Mouse (Mus musculus): ENCODE results near the gene Cops7a. TPM values are rescaled to one million over a fixed set of nuclear protein-coding genes. Genes with fewer than 3 reads are reported as not detected.
A peak's percentile ranks its signal among the peaks of the same experiment; 100 is the strongest.

Cops7a gene
- polyA plus RNA-seq, 1 experiment from 2014 or later: 179 TPM

- no peak for ATAC-seq (ENCODE audit: low FRiP score, low TSS enrichment)
- H3K27ac ChIP-seq (ENCODE audit: low read length): peak overlapping the region; percentile 99
- H3K36me3 ChIP-seq (ENCODE audit: insufficient read depth, low read length): peaks cover 23% of the 10 kb centered on the region
- H3K27me3 ChIP-seq (ENCODE audit: insufficient read depth, low read length): no peaks in the 10 kb centered on the region
- H3K4me1 ChIP-seq (ENCODE audit: insufficient read depth, low read length): peaks cover 48% of the 10 kb centered on the region
- no peaks in the 10 kb centered on the region for H3K9me3 ChIP-seq (ENCODE audit: low read length)
- peak overlapping the region; percentile 100 for H3K9ac ChIP-seq (replicated peaks; ENCODE audit: low read length)
- peak overlapping the region; percentile 68 for H3K4me3 ChIP-seq (ENCODE audit: low read length)
- WGBS: 19% methylated on average over 22 of the region's 22 CpGs
- peak overlapping the region; percentile 99 for H3K4me2 ChIP-seq (replicated peaks; ENCODE audit: low read depth, low read length)
Observed at GRCm38 (mm10) chr6:124915160-124915941, 50.0 kb downstream of the Cops7a start.

- ATAC-seq (ENCODE audit: low FRiP score, low TSS enrichment): no peak
- Histone ChIP-seq H3K27ac (ENCODE audit: low read length) (0 out of 2 replicates have a peak overlapping the region, but pooled peaks have one; percentile 9), H3K4me3 (ENCODE audit: low read length) (no peak overlapping the region), H3K4me2 (replicated peaks; ENCODE audit: low read depth, low read length) (peak overlapping the region; percentile 99), H3K4me1 (ENCODE audit: insufficient read depth, low read length) (peaks cover 51% of the 10 kb centered on the region), H3K36me3 (ENCODE audit: insufficient read depth, low read length) (peaks cover 23% of the 10 kb centered on the region), H3K9me3 (ENCODE audit: low read length) (no peaks in the 10 kb centered on the region), H3K27me3 (ENCODE audit: insufficient read depth, low read length) (no peaks in the 10 kb centered on the region), H3K9ac (replicated peaks; ENCODE audit: low read length) (peak overlapping the region; percentile 27)
- 89% methylated on average over 7 of the region's 7 CpGs for WGBS
Observed at GRCm38 (mm10) chr6:124914511-124914910, 50.8 kb downstream of the Cops7a start.

GRCm38 (mm10) chr6:124913721-124914285 lies 51.5 kb downstream of the Cops7a start:
- Histone ChIP-seq H3K9ac (replicated peaks; ENCODE audit: low read length) (no peak overlapping the region), H3K4me2 (replicated peaks; ENCODE audit: low read depth, low read length) (no peak overlapping the region), H3K36me3 (ENCODE audit: insufficient read depth, low read length) (peaks cover 23% of the 10 kb centered on the region), H3K4me3 (ENCODE audit: low read length) (no peak overlapping the region), H3K9me3 (ENCODE audit: low read length) (no peaks in the 10 kb centered on the region), H3K27ac (ENCODE audit: low read length) (0 out of 2 replicates have a peak overlapping the region, but pooled peaks have one; percentile 9), H3K4me1 (ENCODE audit: insufficient read depth, low read length) (peaks cover 45% of the 10 kb centered on the region), H3K27me3 (ENCODE audit: insufficient read depth, low read length) (no peaks in the 10 kb centered on the region)
- no peak for ATAC-seq (ENCODE audit: low FRiP score, low TSS enrichment)
- WGBS: 70% methylated on average over 13 of the region's 14 CpGs

GRCm38 (mm10) chr6:124913214-124913613 lies 52.1 kb downstream of the Cops7a start:
- Histone ChIP-seq H3K9me3 (ENCODE audit: low read length) (no peaks in the 10 kb centered on the region), H3K4me1 (ENCODE audit: insufficient read depth, low read length) (peaks cover 39% of the 10 kb centered on the region), H3K27me3 (ENCODE audit: insufficient read depth, low read length) (no peaks in the 10 kb centered on the region), H3K36me3 (ENCODE audit: insufficient read depth, low read length) (peaks cover 23% of the 10 kb centered on the region), H3K4me2 (replicated peaks; ENCODE audit: low read depth, low read length) (no peak overlapping the region), H3K4me3 (ENCODE audit: low read length) (no peak overlapping the region), H3K9ac (replicated peaks; ENCODE audit: low read length) (no peak overlapping the region), H3K27ac (ENCODE audit: low read length) (no peak overlapping the region)
- WGBS: 70% methylated on average over 6 of the region's 6 CpGs
- ATAC-seq (ENCODE audit: low FRiP score, low TSS enrichment): no peak

GRCm38 (mm10) chr6:124911533-124912218 lies 53.7 kb downstream of the Cops7a start, which contains the start of gene Lag3:
TSS of gene Lag3 (minus strand) at chr6:124911705.
- Histone ChIP-seq H3K9me3 (ENCODE audit: low read length) (no peaks in the 10 kb centered on the region), H3K27ac (ENCODE audit: low read length) (no peak within 1 kb of the TSS), H3K36me3 (ENCODE audit: insufficient read depth, low read length) (peaks cover 23% of the 10 kb centered on the region), H3K27me3 (ENCODE audit: insufficient read depth, low read length) (no peaks in the 10 kb centered on the region), H3K9ac (replicated peaks; ENCODE audit: low read length) (no peak within 1 kb of the TSS; the same call in 1 of the 2 replicates), H3K4me3 (ENCODE audit: low read length) (no peak within 1 kb of the TSS), H3K4me2 (replicated peaks; ENCODE audit: low read depth, low read length) (peak within 1 kb of the TSS; percentile 31; the same call in 1 of the 2 replicates), H3K4me1 (ENCODE audit: insufficient read depth, low read length) (peaks cover 39% of the 10 kb centered on the region)
- ATAC-seq (ENCODE audit: low FRiP score, low TSS enrichment): no peak
- 19% methylated on average over 10 of the region's 13 CpGs for WGBS

GRCm38 (mm10) chr6:124910032-124910431 lies 55.3 kb downstream of the Cops7a start:
- peaks cover 29% of the 10 kb centered on the region for H3K4me1 ChIP-seq (ENCODE audit: insufficient read depth, low read length)
- H3K27me3 ChIP-seq (ENCODE audit: insufficient read depth, low read length): no peaks in the 10 kb centered on the region
- ATAC-seq (ENCODE audit: low FRiP score, low TSS enrichment): peak; percentile 23; the same call in 1 of the 2 replicates
- peak overlapping the region; percentile 14 for H3K4me3 ChIP-seq (ENCODE audit: low read length)
- 4% methylated on average over 32 of the region's 32 CpGs for WGBS
- H3K9ac ChIP-seq (replicated peaks; ENCODE audit: low read length): peak overlapping the region; percentile 50
- peak overlapping the region; percentile 41 for H3K4me2 ChIP-seq (replicated peaks; ENCODE audit: low read depth, low read length)
- H3K27ac ChIP-seq (ENCODE audit: low read length): no peak overlapping the region; the same call in 1 of the 2 replicates
- H3K9me3 ChIP-seq (ENCODE audit: low read length): no peaks in the 10 kb centered on the region
- peaks cover 23% of the 10 kb centered on the region for H3K36me3 ChIP-seq (ENCODE audit: insufficient read depth, low read length)

Other genes starting within 250 kb of the Cops7a start
- gene Ptpn6, start 226.8 kb downstream of the Cops7a start, polyA plus RNA-seq (2015; fragmentation: Nextera tagmentation; extraction: Ambion mirVana): 13.8 and 16.4 TPM in 2 replicates
- gene Grcc10, start 224.2 kb downstream of the Cops7a start, polyA plus RNA-seq (2015; fragmentation: Nextera tagmentation; extraction: Ambion mirVana): 527 and 541 TPM in 2 replicates
- gene Gm45234, start 209.5 kb downstream of the Cops7a start, polyA plus RNA-seq (2015; fragmentation: Nextera tagmentation; extraction: Ambion mirVana): 0.14 TPM in 1 of 2 replicates, not detected in the other
- gene Atn1, start 209.0 kb downstream of the Cops7a start, polyA plus RNA-seq (2015; fragmentation: Nextera tagmentation; extraction: Ambion mirVana): 16.4 and 20.2 TPM in 2 replicates
- gene Eno2, start 195.9 kb downstream of the Cops7a start, polyA plus RNA-seq (2015; fragmentation: Nextera tagmentation; extraction: Ambion mirVana): 10.9 and 15.3 TPM in 2 replicates
- 1.0 and 1.2 TPM in 2 replicates for gene Lrrc23, start 185.8 kb downstream of the Cops7a start, polyA plus RNA-seq (2015; fragmentation: Nextera tagmentation; extraction: Ambion mirVana)
- 20.9 and 21.5 TPM in 2 replicates for gene Spsb2, start 156.9 kb downstream of the Cops7a start, polyA plus RNA-seq (2015; fragmentation: Nextera tagmentation; extraction: Ambion mirVana)
- gene Tpi1, start 151.2 kb downstream of the Cops7a start, polyA plus RNA-seq (2015; fragmentation: Nextera tagmentation; extraction: Ambion mirVana): 851 and 866 TPM in 2 replicates
- 174 TPM in 2 replicates for gene Usp5, start 136.1 kb downstream of the Cops7a start, polyA plus RNA-seq (2015; fragmentation: Nextera tagmentation; extraction: Ambion mirVana)
- 187 and 193 TPM in 2 replicates for gene Cdca3, start 136.0 kb downstream of the Cops7a start, polyA plus RNA-seq (2015; fragmentation: Nextera tagmentation; extraction: Ambion mirVana)
- 1.7 and 1.8 TPM in 2 replicates for gene Gnb3, start 125.3 kb downstream of the Cops7a start, polyA plus RNA-seq (2015; fragmentation: Nextera tagmentation; extraction: Ambion mirVana)
- 10.4 and 19.3 TPM in 2 replicates for gene P3h3, start 107.8 kb downstream of the Cops7a start, polyA plus RNA-seq (2015; fragmentation: Nextera tagmentation; extraction: Ambion mirVana)
- gene Gpr162, start 101.6 kb downstream of the Cops7a start, polyA plus RNA-seq (2015; fragmentation: Nextera tagmentation; extraction: Ambion mirVana): 1.1 and 1.4 TPM in 2 replicates
- 0.10 and 0.28 TPM in 2 replicates for gene Cd4, start 77.3 kb downstream of the Cops7a start, polyA plus RNA-seq (2015; fragmentation: Nextera tagmentation; extraction: Ambion mirVana)
- 1.3 and 2.6 TPM in 2 replicates for gene Lag3, start 53.8 kb downstream of the Cops7a start, polyA plus RNA-seq (2015; fragmentation: Nextera tagmentation; extraction: Ambion mirVana)
- 269 and 274 TPM in 2 replicates for gene Ptms, start 45.4 kb downstream of the Cops7a start, polyA plus RNA-seq (2015; fragmentation: Nextera tagmentation; extraction: Ambion mirVana)
- 366 and 380 TPM in 2 replicates for gene Mlf2, start 34.2 kb downstream of the Cops7a start, polyA plus RNA-seq (2015; fragmentation: Nextera tagmentation; extraction: Ambion mirVana)
- 2.1 and 2.3 TPM in 2 replicates for gene Pianp, start 31.2 kb upstream of the Cops7a start, polyA plus RNA-seq (2015; fragmentation: Nextera tagmentation; extraction: Ambion mirVana)
- 13.7 and 14.7 TPM in 2 replicates for gene Zfp384, start 43.6 kb upstream of the Cops7a start, polyA plus RNA-seq (2015; fragmentation: Nextera tagmentation; extraction: Ambion mirVana)
- gene Ing4, start 74.2 kb upstream of the Cops7a start, polyA plus RNA-seq (2015; fragmentation: Nextera tagmentation; extraction: Ambion mirVana): 152 and 158 TPM in 2 replicates
- gene Acrbp, start 84.2 kb upstream of the Cops7a start, polyA plus RNA-seq (2015; fragmentation: Nextera tagmentation; extraction: Ambion mirVana): 16.3 and 20.4 TPM in 2 replicates
- gene Lpar5, start 102.4 kb upstream of the Cops7a start, polyA plus RNA-seq (2015; fragmentation: Nextera tagmentation; extraction: Ambion mirVana): 0.30 and 0.60 TPM in 2 replicates
- gene Chd4, start 130.4 kb upstream of the Cops7a start, polyA plus RNA-seq (2015; fragmentation: Nextera tagmentation; extraction: Ambion mirVana): 72.0 and 80.4 TPM in 2 replicates
- 68.6 and 69.3 TPM in 2 replicates for gene Nop2, start 166.4 kb upstream of the Cops7a start, polyA plus RNA-seq (2015; fragmentation: Nextera tagmentation; extraction: Ambion mirVana)
- gene Iffo1, start 179.7 kb upstream of the Cops7a start, polyA plus RNA-seq (2015; fragmentation: Nextera tagmentation; extraction: Ambion mirVana): 7.9 and 8.7 TPM in 2 replicates
- 2,036 and 2,102 TPM in 2 replicates for gene Gapdh, start 200.9 kb upstream of the Cops7a start, polyA plus RNA-seq (2015; fragmentation: Nextera tagmentation; extraction: Ambion mirVana)
- 151 and 163 TPM in 2 replicates for gene Ncapd2, start 226.2 kb upstream of the Cops7a start, polyA plus RNA-seq (2015; fragmentation: Nextera tagmentation; extraction: Ambion mirVana)
- 213 and 228 TPM in 2 replicates for gene Mrpl51, start 226.3 kb upstream of the Cops7a start, polyA plus RNA-seq (2015; fragmentation: Nextera tagmentation; extraction: Ambion mirVana)